Mouse (Mus musculus) gastrocnemius, adult 2 months (tissue): Measurements from ENCODE around the gene Rps15a. TPM values are rescaled to one million over a fixed set of nuclear protein-coding genes. Genes with fewer than 3 reads are reported as not detected.

Experiments
- DNase-seq: peaks from one replicate; pipeline ENCODE4 v3.0.0; 2022
- H3K27ac ChIP-seq: fragments of 200-600 bp; 2 replicates; pipeline ENCODE4 v1.8.1; 2022; ENCODE audit warnings: mild to moderate bottlenecking
- H3K4me3 ChIP-seq: fragments of 200-600 bp; 2 replicates; pipeline ENCODE4 v1.8.1; 2022; ENCODE audit warnings: mild to moderate bottlenecking, moderate library complexity
- CTCF ChIP-seq: fragments of 200-600 bp; IDR thresholded peaks from 2 replicates; pipeline ENCODE4 v1.8.1; 2022; ENCODE audit warnings: antibody characterized with exemption, mild to moderate bottlenecking, moderate library complexity
- intact Hi-C: fragments of 180-260 bp; cut with DNase I; formaldehyde crosslinking; loops from one replicate; pipeline ENCODE4 v1.15.1; 2025
- total RNA-seq, 2 experiments: library from RNA; stranded (reverse); gene quantifications; 2 replicates each; pipeline ENCODE4 v1.2.3; 2021

Gene Rps15a
- total RNA-seq, 2 experiments from 2014 or later = 409 to 488 TPM

DNA sequence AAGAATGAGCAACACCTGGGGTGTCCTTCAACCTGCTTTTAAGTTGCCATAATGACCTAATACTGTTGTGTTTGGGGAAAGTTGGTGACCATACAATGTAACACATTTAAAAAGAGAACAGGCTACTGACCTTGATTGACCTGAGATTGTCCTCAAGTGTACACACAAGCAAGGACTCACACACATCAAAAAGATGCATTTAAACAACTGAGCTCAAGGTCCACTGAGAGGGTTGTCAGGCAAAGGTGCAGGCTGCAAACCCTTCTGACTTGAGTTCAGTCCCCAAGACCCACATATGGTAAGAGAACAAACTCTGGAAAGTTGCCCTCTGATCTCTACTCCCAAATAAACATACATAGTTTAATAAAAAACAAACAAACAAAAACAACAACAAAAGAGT is 9.7 kb upstream of the Rps15a start:
- Histone ChIP-seq H3K4me3 (no peak overlapping the region), H3K27ac (no peak overlapping the region)
- intact Hi-C loops = loop anchor here (10.0 kb wide), 1 partner anchor 589 kb away; the partner anchor contains the start of gene Ccp110
- DNase-seq = no peak
- TF ChIP-seq CTCF = no peak

DNA sequence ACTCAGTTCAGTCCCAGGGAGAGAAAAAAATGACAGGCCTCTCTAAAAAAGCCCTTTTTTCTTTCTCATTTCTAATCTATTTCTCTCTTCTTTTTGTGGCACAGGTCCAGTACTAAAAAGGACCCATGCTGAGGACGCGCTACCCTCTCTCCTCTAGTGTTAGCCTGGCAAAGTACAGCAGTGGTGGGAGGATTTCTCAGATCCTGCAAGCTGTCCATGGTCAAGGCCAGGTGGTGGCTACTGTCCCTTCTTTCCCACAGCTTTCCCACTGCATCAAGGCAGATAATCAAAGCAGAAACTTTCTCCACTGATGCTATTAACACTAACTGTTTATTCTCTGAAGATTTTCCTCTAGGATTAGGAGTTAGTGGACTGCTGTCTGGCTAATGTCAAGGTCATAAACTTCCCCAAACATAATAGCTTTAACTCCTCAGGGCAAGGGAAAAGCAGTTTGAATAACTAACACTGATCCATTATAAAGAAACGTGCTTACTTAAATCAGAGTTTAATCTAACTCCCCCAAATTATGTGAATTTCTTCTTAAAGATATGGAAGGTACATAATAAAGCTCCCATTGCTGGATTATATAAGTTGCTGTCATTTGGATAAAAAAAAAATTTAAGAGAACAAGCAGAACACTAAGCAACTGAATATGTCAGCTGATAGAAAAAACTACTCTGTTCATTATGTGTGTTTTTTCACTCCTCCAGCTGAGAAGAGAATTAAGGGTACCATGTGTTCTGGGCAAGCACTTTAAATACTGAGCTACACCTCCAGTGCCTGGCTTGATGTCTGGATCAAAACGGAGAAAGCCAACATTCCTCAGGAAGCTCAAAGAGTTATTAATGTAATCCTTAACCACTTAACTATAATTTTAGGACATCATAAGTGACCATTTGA is 7.8 kb upstream of the Rps15a start:
- no peak for DNase-seq
- intact Hi-C loops = loop anchor here (10.0 kb wide), 1 partner anchor 591 kb away; the partner anchor contains the start of gene Ccp110
- TF ChIP-seq CTCF = no peak

DNA sequence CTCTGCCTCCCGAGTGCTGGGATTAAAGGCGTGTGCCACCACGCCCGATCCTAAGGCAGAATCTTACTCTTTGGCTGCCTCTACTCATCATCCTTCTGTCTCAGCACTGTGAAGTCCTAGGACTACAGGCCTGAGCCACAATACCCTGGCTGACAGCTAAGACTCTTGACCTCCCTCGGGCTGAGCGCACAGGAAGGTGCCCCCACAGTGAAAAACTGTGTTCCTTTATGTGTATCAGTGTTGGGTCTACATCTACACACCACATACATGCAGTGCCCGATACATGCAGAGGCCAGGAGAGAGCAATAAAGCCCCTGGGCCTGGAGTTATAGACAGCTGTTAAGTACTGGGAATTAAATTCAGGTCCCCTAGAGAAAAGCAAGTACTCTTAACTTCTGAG is 6.2 kb upstream of the Rps15a start:
- H3K4me3 ChIP-seq = no peak overlapping the region
- no peak for DNase-seq
- no peak overlapping the region for H3K27ac ChIP-seq
- no peak for TF ChIP-seq CTCF
- intact Hi-C loops = loop anchor here (10.0 kb wide), 1 partner anchor 593 kb away; the partner anchor contains the start of gene Ccp110

More for the DNA sequence above, 7.8 kb upstream of the Rps15a start:
- no peak overlapping the region for H3K27ac ChIP-seq
- no peak overlapping the region for H3K4me3 ChIP-seq

GRCm38 (mm10) chr7:118120654-118121053 is 4.7 kb upstream of the Rps15a start:
- Histone ChIP-seq H3K4me3 (no peak overlapping the region), H3K27ac (no peak overlapping the region)
- no peak for TF ChIP-seq CTCF
- intact Hi-C loops = loop anchor here (10.0 kb wide), 1 partner anchor 594 kb away; the partner anchor contains the start of gene Ccp110
- no peak for DNase-seq

- TF ChIP-seq CTCF = no peak
- intact Hi-C loops = loop anchor here (10.0 kb wide), 1 partner anchor 595 kb away; the partner anchor contains the start of gene Ccp110
- Histone ChIP-seq H3K4me3 (no peak overlapping the region), H3K27ac (no peak overlapping the region)
- DNase-seq = no peak
Measured at GRCm38 (mm10) chr7:118119946-118120345, 4.0 kb upstream of the Rps15a start.

- no peak for TF ChIP-seq CTCF
- H3K4me3 ChIP-seq = no peak overlapping the region
- intact Hi-C loops = no loop called here
Measured at GRCm38 (mm10) chr7:118119142-118119541, 3.2 kb upstream of the Rps15a start.

GRCm38 (mm10) chr7:118118426-118118825 is 2.4 kb upstream of the Rps15a start:
- intact Hi-C loops = no loop called here
- no peak for TF ChIP-seq CTCF
- Histone ChIP-seq H3K27ac (no peak overlapping the region), H3K4me3 (no peak overlapping the region)
- DNase-seq = no peak

More at GRCm38 (mm10) chr7:118119142-118119541, 3.2 kb upstream of the Rps15a start:
- H3K27ac ChIP-seq = no peak overlapping the region
- DNase-seq = no peak

GRCm38 (mm10) chr7:118117539-118118210 is 1.7 kb upstream of the Rps15a start:
- no peak overlapping the region for H3K27ac ChIP-seq
- intact Hi-C loops = no loop called here

DNA sequence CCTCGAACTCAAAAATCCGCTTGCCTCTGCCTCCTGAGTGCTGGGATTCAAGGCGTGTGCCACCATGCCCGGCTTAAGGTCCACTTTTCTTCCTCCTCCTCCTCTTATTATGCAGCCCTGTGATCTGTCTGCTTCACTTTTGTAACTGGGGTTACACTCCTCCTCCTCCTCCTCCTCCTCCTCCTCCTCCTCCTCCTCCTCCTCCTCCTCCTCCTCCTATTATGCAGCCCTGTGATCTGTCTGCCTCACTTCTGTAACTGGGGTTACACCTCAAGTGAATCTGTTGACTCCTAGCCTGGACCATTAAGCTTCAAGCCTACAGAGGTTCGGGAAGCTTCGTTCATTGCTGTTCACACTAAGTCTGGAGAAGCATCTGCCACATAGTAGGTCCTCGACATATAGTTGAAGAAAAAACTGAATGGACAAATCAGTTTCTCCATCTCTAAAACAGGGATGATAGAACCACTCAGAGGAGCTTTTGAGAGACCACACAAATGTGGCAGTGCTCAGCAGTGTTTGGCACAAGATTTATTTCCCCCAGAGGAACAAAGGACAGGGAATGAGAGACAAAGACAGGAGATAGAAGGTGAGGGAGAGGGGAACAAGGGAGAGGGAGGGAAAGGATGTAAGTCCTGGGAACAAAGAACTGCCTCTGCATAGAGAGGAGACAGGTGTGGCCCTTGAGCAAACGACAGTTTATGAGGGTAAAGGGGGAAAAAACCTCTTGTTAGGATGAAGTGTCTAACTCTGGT is 975 bp upstream of the Rps15a start:
- no peak for TF ChIP-seq CTCF
- intact Hi-C loops = no loop called here
- Histone ChIP-seq H3K27ac (peak overlapping the region; percentile 88; the same call in 1 of the 2 replicates), H3K4me3 (peak overlapping the region; percentile 92)
- DNase-seq = no peak

More at GRCm38 (mm10) chr7:118117539-118118210, 1.7 kb upstream of the Rps15a start:
- H3K4me3 ChIP-seq = no peak overlapping the region
- TF ChIP-seq CTCF = no peak
- no peak for DNase-seq

DNA sequence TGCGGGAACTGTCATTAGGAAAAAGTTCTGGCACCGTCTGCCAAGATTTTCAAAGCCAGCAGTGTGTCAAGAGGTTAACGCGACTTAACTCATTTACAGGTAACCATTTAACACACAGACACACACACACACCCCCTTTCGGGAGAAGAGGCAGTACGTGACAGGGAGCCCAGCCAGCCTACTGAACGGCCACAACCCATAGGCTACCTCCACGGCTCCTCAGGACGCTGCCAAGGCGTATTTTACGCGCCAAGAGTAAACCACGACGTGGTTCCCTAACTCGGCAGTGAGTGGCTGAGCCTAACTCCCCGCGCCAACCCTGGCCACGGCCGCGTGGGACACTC is 483 bp downstream of the Rps15a start:
- Histone ChIP-seq H3K4me3 (peak overlapping the region; percentile 92), H3K27ac (peak overlapping the region; percentile 88)
- no peak for DNase-seq
- TF ChIP-seq CTCF = no peak
- intact Hi-C loops = no loop called here

- intact Hi-C loops = no loop called here
- no peak overlapping the region for H3K27ac ChIP-seq
- no peak for DNase-seq
- TF ChIP-seq CTCF = no peak
- H3K4me3 ChIP-seq = peak overlapping the region; percentile 92
Measured at GRCm38 (mm10) chr7:118113541-118114297, 2.3 kb downstream of the Rps15a start.

- intact Hi-C loops = no loop called here
- Histone ChIP-seq H3K27ac (no peak overlapping the region), H3K4me3 (peak overlapping the region; percentile 3)
Measured at GRCm38 (mm10) chr7:118111128-118111527, 4.9 kb downstream of the Rps15a start.

More at GRCm38 (mm10) chr7:118111128-118111527, 4.9 kb downstream of the Rps15a start:
- no peak for TF ChIP-seq CTCF
- no peak for DNase-seq
